12 mouse cellular contexts compared by ENCODE assay signal in the genomic region with DNA sequence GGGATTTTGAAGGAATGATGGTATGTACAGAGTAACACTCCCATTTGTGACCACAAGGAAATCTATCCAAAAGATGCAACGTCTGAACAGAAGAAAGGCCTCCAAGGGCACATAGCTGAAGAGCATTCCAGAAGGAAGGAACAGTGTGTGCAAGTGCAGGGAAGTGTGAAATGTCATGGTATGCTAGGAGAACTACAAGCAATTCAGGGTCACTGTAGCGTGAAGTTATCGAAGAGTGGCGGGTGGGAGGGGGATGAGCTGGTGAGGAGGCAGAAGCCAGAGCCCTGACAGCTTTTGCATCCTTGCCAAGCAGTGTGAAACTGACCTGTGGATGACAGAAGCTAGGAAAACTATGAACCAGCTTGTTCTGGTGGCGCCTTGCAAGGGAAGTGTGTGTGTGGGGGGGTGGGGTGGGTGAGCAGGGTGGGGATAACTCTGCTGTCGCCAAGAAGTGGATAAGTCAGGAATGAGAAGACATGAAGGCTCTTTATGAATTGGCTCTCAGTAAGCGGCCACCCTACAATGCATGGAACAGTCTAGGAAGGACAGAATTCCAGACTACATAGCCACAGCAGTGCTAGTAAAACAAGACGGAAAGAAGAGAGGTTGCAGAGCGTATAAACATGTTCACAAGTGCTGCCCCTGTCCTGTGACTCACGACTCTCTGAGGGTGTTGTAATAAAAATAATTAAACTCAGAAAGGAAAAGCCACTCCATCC.
A peak's percentile ranks its signal among the peaks of the same experiment; 100 is the strongest.
DNase-seq lines count a peak whose midpoint lies in the region; ATAC-seq lines count a peak whose summit lies in the region.
"Had no signal": no experiment of that assay in that cellular context is flagged by ENCODE, and none has a peak within 500 bp of the region (broad histone marks: within the 10 kb centered on the region; RNA-seq: fewer than 3 reads in every experiment).

No protein-coding gene starts in this region.

- no peak overlapping the region for H3K4me2 ChIP-seq in neural tube, embryonic 15.5 days
- no peak overlapping the region for H3K4me2 ChIP-seq in hindbrain, embryonic 14.5 days (replicated peaks)
- H3K4me2 ChIP-seq: liver, embryonic 11.5 days had no signal

- H3K9ac ChIP-seq in neural tube, embryonic 15.5 days (replicated peaks): no peak overlapping the region
- H3K9ac ChIP-seq in hindbrain, embryonic 14.5 days: no peak overlapping the region

- peaks cover under 1% of the 10 kb centered on the region; the same call in 1 of the 2 replicates for H3K4me1 ChIP-seq in neural tube, embryonic 15.5 days
- H3K4me1 ChIP-seq in hindbrain, embryonic 14.5 days (replicated peaks; ENCODE audit: control insufficient read depth, insufficient read depth, low read length): peaks cover 6% of the 10 kb centered on the region

- H3K27me3 ChIP-seq in neural tube, embryonic 15.5 days (replicated peaks): no peaks in the 10 kb centered on the region
- H3K27me3 ChIP-seq in hindbrain, embryonic 14.5 days (ENCODE audit: control insufficient read depth, insufficient read depth, low read length): no peaks in the 10 kb centered on the region

- ATAC-seq in neural tube, embryonic 15.5 days (ENCODE audit: low FRiP score): no peak
- ATAC-seq in hindbrain, embryonic 14.5 days (ENCODE audit: low FRiP score): peak; percentile 71; the same call in 1 of the 2 replicates
- ATAC-seq: intestine, postnatal 0 days had no signal

- H3K9me3 ChIP-seq in neural tube, embryonic 15.5 days (replicated peaks): no peaks in the 10 kb centered on the region
- H3K9me3 ChIP-seq in hindbrain, embryonic 14.5 days (ENCODE audit: control insufficient read depth, low read length): no peaks in the 10 kb centered on the region

- WGBS in neural tube, embryonic 15.5 days: 41% methylated on average over 10 of the region's 10 CpGs
- WGBS in hindbrain, embryonic 14.5 days: 29% methylated on average over 10 of the region's 10 CpGs

- H3K36me3 ChIP-seq in neural tube, embryonic 15.5 days: no peaks in the 10 kb centered on the region
- no peaks in the 10 kb centered on the region for H3K36me3 ChIP-seq in hindbrain, embryonic 14.5 days (replicated peaks; ENCODE audit: control insufficient read depth, insufficient read depth)

- DNase-seq in neural tube, embryonic 10.5 days (ENCODE audit: extremely low spot score, low spot score): peak; percentile 23
- DNase-seq in hindbrain, embryonic 14.5 days (ENCODE audit: low spot score): peak; percentile 50
- DNase-seq in lung, postnatal 14 days: peak; percentile 6
- no peak for DNase-seq in right cerebral cortex, postnatal 10 days (ENCODE audit: low spot score in 2 of 2)
- DNase-seq in thymus, postnatal 4 days: no peak
- DNase-seq in gastrocnemius, postnatal 25 days: no peak
- no peak for DNase-seq in left cerebral cortex, adult 18-20 months (ENCODE audit: low spot score in 2 of 2)
- DNase-seq: cerebellum, adult 11 months had no signal

- no peak overlapping the region for H3K4me3 ChIP-seq in neural tube, embryonic 15.5 days (replicated peaks)
- H3K4me3 ChIP-seq in hindbrain, embryonic 14.5 days (replicated peaks; ENCODE audit: low read length): no peak overlapping the region
- H3K4me3 ChIP-seq: erythroblast, embryonic 14.5 days had no signal

- no peak overlapping the region for H3K27ac ChIP-seq in neural tube, embryonic 15.5 days (replicated peaks)
- H3K27ac ChIP-seq in hindbrain, embryonic 14.5 days: no peak overlapping the region

Comparison
In these comparisons a context has a peak if more than half of its experiments do, and no peak if none do; other contexts are left out.
1. DNase-seq: peak in neural tube, embryonic 10.5 days (single experiment), hindbrain, embryonic 14.5 days (single experiment) and lung, postnatal 14 days (single experiment); none in right cerebral cortex, postnatal 10 days (0 of 2), thymus, postnatal 4 days (single experiment), gastrocnemius, postnatal 25 days (single experiment) and left cerebral cortex, adult 18-20 months (0 of 2).